Mouse (Mus musculus) forebrain, postnatal 0 days (tissue): ENCODE results near the gene Art3. TPM values are rescaled to one million over a fixed set of nuclear protein-coding genes. Genes with fewer than 3 reads are reported as not detected.
A peak's percentile ranks its signal among the peaks of the same experiment; 100 is the strongest.

Experiments
- ATAC-seq: fragments of 200-750 bp; cut with Nextera tagmentation; 2 replicates; pipeline ENCODE4 v1.8.0; 2017; ENCODE audit warnings: mild to moderate bottlenecking, moderate library complexity
- DNase-seq: peaks from one replicate; pipeline ENCODE4 v3.0.0-alpha.2; 2015
- H3K27ac ChIP-seq: fragments of 300-500 bp; sonication (generic); 2 replicates; pipeline ENCODE4 v1.5.1; 2014; ENCODE audit warnings: low read depth, mild to moderate bottlenecking, antibody characterized with exemption, low read length, moderate library complexity, mixed read lengths
- H3K27me3 ChIP-seq: fragments of 300-500 bp; sonication (generic); 2 replicates; pipeline ENCODE4 v1.6.1; 2014; ENCODE audit warnings: mild to moderate bottlenecking, low read length, mixed read lengths; ENCODE audit not compliant: insufficient read depth
- H3K36me3 ChIP-seq: fragments of 300-500 bp; sonication (generic); 2 replicates; pipeline ENCODE4 v1.6.1; 2014; ENCODE audit warnings: mild to moderate bottlenecking, moderate library complexity; ENCODE audit not compliant: insufficient read depth
- H3K4me1 ChIP-seq: fragments of 300-500 bp; sonication (generic); 2 replicates; pipeline ENCODE4 v1.6.1; 2014; ENCODE audit warnings: antibody characterized with exemption; ENCODE audit not compliant: insufficient read depth
- H3K4me2 ChIP-seq: fragments of 300-500 bp; sonication (generic); 2 replicates; pipeline ENCODE4 v1.6.1; 2014; ENCODE audit warnings: low read depth, mild to moderate bottlenecking, moderate library complexity
- H3K4me3 ChIP-seq: fragments of 300-500 bp; sonication (generic); 2 replicates; pipeline ENCODE4 v1.5.1; 2014; ENCODE audit warnings: low read depth, low read length, mixed read lengths
- H3K9ac ChIP-seq: fragments of 300-500 bp; sonication (generic); 2 replicates; pipeline ENCODE4 v1.6.1; 2014; ENCODE audit warnings: mild to moderate bottlenecking
- H3K9me3 ChIP-seq: fragments of 300-500 bp; sonication (generic); 2 replicates; pipeline ENCODE4 v1.6.1; 2016; ENCODE audit warnings: low read length
- CTCF ChIP-seq: sonication (generic); IDR thresholded peaks from 2 replicates; pipeline ENCODE4 v1.5.1; 2016; ENCODE audit warnings: antibody characterized with exemption, control low read depth, low read depth
- WGBS: fragments of 180-500 bp; shearing (Covaris S2); extraction: QIAGEN DNeasy Blood & Tissue Kit; methylation state at CpG from one replicate; pipeline ENCODE4 v1.1.7; 2014; 5-methylcytosine and 5-hydroxymethylcytosine counted together
- polyA plus RNA-seq: library from polyadenylated mRNA; unstranded; fragments of >200 nt; fragmentation: Nextera tagmentation; extraction: Ambion mirVana; gene quantifications from 2 replicates; pipeline ENCODE4 v1.2.1, GENCODE M21; 2015
- total RNA-seq: library from RNA; depleted of rRNA; stranded (reverse); fragments of >200 nt; gene quantifications from 2 replicates; pipeline ENCODE4 v1.2.3, GENCODE M21; 2014

Gene Art3
- total and polyA plus RNA-seq, 2 experiments from 2014 or later, result 3.5 to 8.0 TPM

GRCm38 (mm10) chr5:92304291-92304690, 27.3 kb upstream of the Art3 start:
- peaks cover 59% of the 10 kb centered on the region for H3K36me3 ChIP-seq
- H3K9me3 ChIP-seq, result no peaks in the 10 kb centered on the region
- no peak overlapping the region for H3K27ac ChIP-seq
- no peak overlapping the region for H3K9ac ChIP-seq
- DNase-seq, result no peak
- no peaks in the 10 kb centered on the region for H3K27me3 ChIP-seq
- no peak for ATAC-seq
- H3K4me1 ChIP-seq, result peaks cover 8% of the 10 kb centered on the region; the same call in 1 of the 2 replicates
- WGBS, result 93% methylated on average over 3 of the region's 3 CpGs
- no peak overlapping the region for H3K4me3 ChIP-seq
- no peak overlapping the region for H3K4me2 ChIP-seq
- no peak for TF ChIP-seq CTCF

GRCm38 (mm10) chr5:92309681-92310511, 21.7 kb upstream of the Art3 start, which contains the start of gene Sdad1:
Gene Sdad1 (minus strand): TSS chr5:92310479.
- DNase-seq (peak; percentile 97), ATAC-seq (peak; percentile 98)
- Histone ChIP-seq H3K4me3 (peak within 1 kb of the TSS; percentile 62), H3K27me3 (no peaks in the 10 kb centered on the region), H3K4me1 (peaks cover 12% of the 10 kb centered on the region; the same call in 1 of the 2 replicates), H3K27ac (peak within 1 kb of the TSS; percentile 79), H3K36me3 (peaks cover 8% of the 10 kb centered on the region), H3K9ac (peak within 1 kb of the TSS; percentile 73), H3K4me2 (peak within 1 kb of the TSS; percentile 60), H3K9me3 (no peaks in the 10 kb centered on the region)
- WGBS, result 3% methylated on average over 41 of the region's 41 CpGs
- TF ChIP-seq CTCF, result peak; percentile 87

- Histone ChIP-seq H3K4me1 (peaks cover 12% of the 10 kb centered on the region; the same call in 1 of the 2 replicates), H3K36me3 (no peaks in the 10 kb centered on the region), H3K27ac (no peak overlapping the region), H3K27me3 (no peaks in the 10 kb centered on the region), H3K9me3 (no peaks in the 10 kb centered on the region), H3K4me2 (0 out of 2 replicates have a peak overlapping the region, but pooled peaks have one; percentile 5), H3K9ac (no peak overlapping the region), H3K4me3 (no peak overlapping the region)
- 14% methylated on average over 13 of the region's 13 CpGs for WGBS
- no peak for ATAC-seq
- peak; percentile 81 for TF ChIP-seq CTCF
- peak; percentile 92 for DNase-seq
Observed at GRCm38 (mm10) chr5:92312046-92312715, 19.4 kb upstream of the Art3 start.

- Histone ChIP-seq H3K4me2 (no peak overlapping the region), H3K27me3 (no peaks in the 10 kb centered on the region), H3K4me1 (peaks cover 7% of the 10 kb centered on the region; the same call in 1 of the 2 replicates), H3K9me3 (no peaks in the 10 kb centered on the region), H3K36me3 (no peaks in the 10 kb centered on the region), H3K27ac (no peak overlapping the region), H3K9ac (no peak overlapping the region), H3K4me3 (no peak overlapping the region)
- DNase-seq (no peak), ATAC-seq (no peak)
- 78% methylated on average over 7 of the region's 7 CpGs for WGBS
- no peak for TF ChIP-seq CTCF
Observed at GRCm38 (mm10) chr5:92313776-92314175, 17.9 kb upstream of the Art3 start.

- 85% methylated on average over 7 of the region's 7 CpGs for WGBS
- DNase-seq, result no peak
- Histone ChIP-seq H3K9me3 (no peaks in the 10 kb centered on the region), H3K4me1 (no peaks in the 10 kb centered on the region), H3K27ac (no peak overlapping the region), H3K36me3 (no peaks in the 10 kb centered on the region), H3K9ac (no peak overlapping the region), H3K27me3 (no peaks in the 10 kb centered on the region; the same call in 1 of the 2 replicates), H3K4me2 (no peak overlapping the region), H3K4me3 (no peak overlapping the region)
- ATAC-seq, result no peak
- TF ChIP-seq CTCF, result no peak
Observed at GRCm38 (mm10) chr5:92318119-92318518, 13.5 kb upstream of the Art3 start.

- no peak for ATAC-seq
- TF ChIP-seq CTCF, result no peak
- no peaks in the 10 kb centered on the region for H3K4me1 ChIP-seq
- no peak for DNase-seq
- no peaks in the 10 kb centered on the region for H3K9me3 ChIP-seq
- H3K4me3 ChIP-seq, result no peak overlapping the region
- H3K36me3 ChIP-seq, result no peaks in the 10 kb centered on the region
- H3K4me2 ChIP-seq, result no peak overlapping the region
- no peaks in the 10 kb centered on the region; the same call in 1 of the 2 replicates for H3K27me3 ChIP-seq
- WGBS, result 93% methylated on average over 14 of the region's 14 CpGs
- H3K27ac ChIP-seq, result no peak overlapping the region
- H3K9ac ChIP-seq, result no peak overlapping the region
Observed at GRCm38 (mm10) chr5:92318596-92318995, 13.0 kb upstream of the Art3 start.
